Mouse (Mus musculus): ENCODE data around the gene Atp6v0a2. TPM values are rescaled to one million over a fixed set of nuclear protein-coding genes. Genes with fewer than 3 reads are reported as not detected.

Gene Atp6v0a2
- polyA plus RNA-seq, 1 experiment from 2014 or later: 38.2 TPM

GRCm38 (mm10) chr5:124748296-124748695, 119.9 kb downstream of the Atp6v0a2 start:
- no peak overlapping the region for H3K9ac ChIP-seq (ENCODE audit: low read length)
- H3K27me3 ChIP-seq (replicated peaks; ENCODE audit: control insufficient read depth, insufficient read depth, low read length): no peaks in the 10 kb centered on the region
- H3K9me3 ChIP-seq (replicated peaks; ENCODE audit: control insufficient read depth, low read length): no peaks in the 10 kb centered on the region
- no peaks in the 10 kb centered on the region for H3K4me1 ChIP-seq (ENCODE audit: control insufficient read depth, insufficient read depth, low read length)
- no peak overlapping the region for H3K4me3 ChIP-seq (ENCODE audit: low read depth, low read length)
- ATAC-seq (no peak), DNase-seq (ENCODE audit: low spot score) (no peak)
- 84% methylated on average over 18 of the region's 18 CpGs for WGBS
- no peak overlapping the region for H3K27ac ChIP-seq (ENCODE audit: low read depth, low read length)
- no peaks in the 10 kb centered on the region for H3K36me3 ChIP-seq (ENCODE audit: control insufficient read depth, insufficient read depth, low read length)
- H3K4me2 ChIP-seq (ENCODE audit: low read length): no peak overlapping the region

GRCm38 (mm10) chr5:124751656-124752055, 123.3 kb downstream of the Atp6v0a2 start:
- no peaks in the 10 kb centered on the region for H3K9me3 ChIP-seq (replicated peaks; ENCODE audit: control insufficient read depth, low read length)
- no peak overlapping the region for H3K4me2 ChIP-seq (ENCODE audit: low read length)
- DNase-seq (ENCODE audit: low spot score) (no peak), ATAC-seq (no peak)
- no peak overlapping the region for H3K27ac ChIP-seq (ENCODE audit: low read depth, low read length)
- H3K27me3 ChIP-seq (replicated peaks; ENCODE audit: control insufficient read depth, insufficient read depth, low read length): no peaks in the 10 kb centered on the region
- H3K4me3 ChIP-seq (ENCODE audit: low read depth, low read length): no peak overlapping the region
- no peaks in the 10 kb centered on the region for H3K4me1 ChIP-seq (ENCODE audit: control insufficient read depth, insufficient read depth, low read length)
- WGBS: 77% methylated on average over 9 of the region's 9 CpGs
- H3K9ac ChIP-seq (ENCODE audit: low read length): no peak overlapping the region
- H3K36me3 ChIP-seq (ENCODE audit: control insufficient read depth, insufficient read depth, low read length): no peaks in the 10 kb centered on the region

- H3K27me3 ChIP-seq (replicated peaks; ENCODE audit: control insufficient read depth, insufficient read depth, low read length): no peaks in the 10 kb centered on the region
- DNase-seq (ENCODE audit: low spot score): no peak
- H3K36me3 ChIP-seq (ENCODE audit: control insufficient read depth, insufficient read depth, low read length): no peaks in the 10 kb centered on the region
- H3K9me3 ChIP-seq (replicated peaks; ENCODE audit: control insufficient read depth, low read length): no peaks in the 10 kb centered on the region
- H3K9ac ChIP-seq (ENCODE audit: low read length): no peak overlapping the region
- no peak overlapping the region for H3K27ac ChIP-seq (ENCODE audit: low read depth, low read length)
- no peak for ATAC-seq
- H3K4me2 ChIP-seq (ENCODE audit: low read length): no peak overlapping the region
- no peak overlapping the region for H3K4me3 ChIP-seq (ENCODE audit: low read depth, low read length)
- H3K4me1 ChIP-seq (ENCODE audit: control insufficient read depth, insufficient read depth, low read length): no peaks in the 10 kb centered on the region
- 69% methylated on average over 18 of the region's 18 CpGs for WGBS
Observed at GRCm38 (mm10) chr5:124761011-124761410, 132.6 kb downstream of the Atp6v0a2 start.

- H3K4me2 ChIP-seq (ENCODE audit: low read length): no peak overlapping the region
- no peaks in the 10 kb centered on the region for H3K4me1 ChIP-seq (ENCODE audit: control insufficient read depth, insufficient read depth, low read length)
- H3K9me3 ChIP-seq (replicated peaks; ENCODE audit: control insufficient read depth, low read length): no peaks in the 10 kb centered on the region
- no peak overlapping the region for H3K9ac ChIP-seq (ENCODE audit: low read length)
- H3K36me3 ChIP-seq (ENCODE audit: control insufficient read depth, insufficient read depth, low read length): no peaks in the 10 kb centered on the region
- 88% methylated on average over 1 of the region's 1 CpGs for WGBS
- H3K27ac ChIP-seq (ENCODE audit: low read depth, low read length): no peak overlapping the region
- ATAC-seq: no peak
- DNase-seq (ENCODE audit: low spot score): no peak
- H3K4me3 ChIP-seq (ENCODE audit: low read depth, low read length): no peak overlapping the region
- no peaks in the 10 kb centered on the region for H3K27me3 ChIP-seq (replicated peaks; ENCODE audit: control insufficient read depth, insufficient read depth, low read length)
Observed at GRCm38 (mm10) chr5:124761787-124762186, 133.4 kb downstream of the Atp6v0a2 start.

Other genes with a start within 250 kb of the Atp6v0a2 start
- 64.7 and 85.1 TPM in 2 replicates for gene Sbno1, start 202.6 kb upstream of the Atp6v0a2 start, polyA plus RNA-seq (2014; fragmentation: Nextera tagmentation; extraction: Ambion mirVana)
- 21.7 and 24.2 TPM in 2 replicates for gene Kmt5a, start 188.6 kb upstream of the Atp6v0a2 start, polyA plus RNA-seq (2014; fragmentation: Nextera tagmentation; extraction: Ambion mirVana)
- gene Rilpl2, start 150.2 kb upstream of the Atp6v0a2 start, polyA plus RNA-seq (2014; fragmentation: Nextera tagmentation; extraction: Ambion mirVana): 29.4 and 31.7 TPM in 2 replicates
- 14.3 and 14.7 TPM in 2 replicates for gene Snrnp35, start 145.4 kb upstream of the Atp6v0a2 start, polyA plus RNA-seq (2014; fragmentation: Nextera tagmentation; extraction: Ambion mirVana)
- gene Rilpl1, start 97.2 kb upstream of the Atp6v0a2 start, polyA plus RNA-seq (2014; fragmentation: Nextera tagmentation; extraction: Ambion mirVana): 10.4 and 11.0 TPM in 2 replicates
- 416 and 423 TPM in 2 replicates for gene Tmed2, start 87.9 kb upstream of the Atp6v0a2 start, polyA plus RNA-seq (2014; fragmentation: Nextera tagmentation; extraction: Ambion mirVana)
- 16.8 and 21.2 TPM in 2 replicates for gene Ddx55, start 75.7 kb upstream of the Atp6v0a2 start, polyA plus RNA-seq (2014; fragmentation: Nextera tagmentation; extraction: Ambion mirVana)
- gene Eif2b1, start 49.4 kb upstream of the Atp6v0a2 start, polyA plus RNA-seq (2014; fragmentation: Nextera tagmentation; extraction: Ambion mirVana): 79.9 and 81.9 TPM in 2 replicates
- 62.9 and 67.3 TPM in 2 replicates for gene Gtf2h3, start 49.4 kb upstream of the Atp6v0a2 start, polyA plus RNA-seq (2014; fragmentation: Nextera tagmentation; extraction: Ambion mirVana)
- 0.09 and 0.22 TPM in 2 replicates for gene Dnah10, start 96.5 kb downstream of the Atp6v0a2 start, polyA plus RNA-seq (2014; fragmentation: Nextera tagmentation; extraction: Ambion mirVana)
- 23.6 and 31.3 TPM in 2 replicates for gene Ccdc92, start 233.8 kb downstream of the Atp6v0a2 start, polyA plus RNA-seq (2014; fragmentation: Nextera tagmentation; extraction: Ambion mirVana)
- gene Zfp664, start 234.1 kb downstream of the Atp6v0a2 start, polyA plus RNA-seq (2014; fragmentation: Nextera tagmentation; extraction: Ambion mirVana): 94.6 and 105 TPM in 2 replicates

Data from forebrain, embryonic 14.5 days (tissue).